9 mouse cellular contexts compared by ENCODE assay signal in genomic region chrX:134746459-134746858, GRCm38 (mm10). TPM values are rescaled to one million over a fixed set of nuclear protein-coding genes. Genes with fewer than 3 reads are reported as not detected.
DNase-seq lines count a peak whose midpoint lies in the region; ATAC-seq and TF ChIP-seq lines count a peak whose summit lies in the region.
"Had no signal": no experiment of that assay in that cellular context is flagged by ENCODE, and none has a peak within 500 bp of the region (broad histone marks: within the 10 kb centered on the region; RNA-seq: fewer than 3 reads in every experiment).

No protein-coding gene starts in this region.

- 32% methylated on average over 5 of the region's 5 CpGs for WGBS in kidney, embryonic 16.5 days
- WGBS in small intestine, adult 2 months = 26% methylated on average over 5 of the region's 5 CpGs

- H3K27ac ChIP-seq in embryonic fibroblast, embryonic 13.5 days (ENCODE audit: insufficient read depth, low read length) = no peak overlapping the region
- H3K27ac ChIP-seq in kidney, embryonic 16.5 days (ENCODE audit: low read length) = no peak overlapping the region
- H3K27ac ChIP-seq in small intestine, adult 2 months (ENCODE audit: insufficient read depth, low read depth, low read length) = no peak overlapping the region
- H3K27ac ChIP-seq: midbrain, embryonic 12.5 days had no signal

- no peak for TF ChIP-seq POLR2A in embryonic fibroblast, embryonic 13.5 days (IDR thresholded peaks at IDR 0.05; ENCODE audit: low read depth, low read length)
- no peak for TF ChIP-seq POLR2A in small intestine, adult 2 months (IDR thresholded peaks at IDR 0.05; ENCODE audit: low read depth, low read length)

- no peaks in the 10 kb centered on the region for H3K36me3 ChIP-seq in kidney, embryonic 16.5 days (ENCODE audit: insufficient read depth, low read length)
- H3K36me3 ChIP-seq in small intestine, adult 2 months (ENCODE audit: control insufficient read depth, insufficient read depth, low read length) = no peaks in the 10 kb centered on the region
- H3K36me3 ChIP-seq: midbrain, embryonic 12.5 days had no signal

- no peak overlapping the region for H3K9ac ChIP-seq in kidney, embryonic 16.5 days (replicated peaks; ENCODE audit: low read length)
- H3K9ac ChIP-seq: midbrain, embryonic 12.5 days had no signal

- DNase-seq in adrenal gland, adult (ENCODE audit: inconsistent age in 2 of 2, low spot score in 1 of 2) = peak; percentile 28 to 71
- DNase-seq in adrenal gland, postnatal 4 days (ENCODE audit: low spot score in 2 of 2) = no peak
- DNase-seq in 3134 (ENCODE audit: extremely low read depth, insufficient read length, low spot score) = peak; percentile 14
- peak; percentile 46 for DNase-seq in adrenal gland, postnatal 14 days
- peak; percentile 48 for DNase-seq in lung, postnatal 10 days

- no peaks in the 10 kb centered on the region for H3K9me3 ChIP-seq in kidney, embryonic 16.5 days (ENCODE audit: low read length)
- H3K9me3 ChIP-seq: midbrain, embryonic 12.5 days had no signal

- peak; percentile 19; the same call in 1 of the 2 replicates for ATAC-seq in kidney, embryonic 16.5 days (ENCODE audit: low FRiP score, low TSS enrichment)

- H3K4me2 ChIP-seq in kidney, embryonic 16.5 days (replicated peaks; ENCODE audit: low read depth, low read length) = no peak overlapping the region
- H3K4me2 ChIP-seq: midbrain, embryonic 12.5 days had no signal

- H3K4me3 ChIP-seq in embryonic fibroblast, embryonic 13.5 days (ENCODE audit: insufficient read depth, low read length) = no peak overlapping the region
- no peak overlapping the region for H3K4me3 ChIP-seq in kidney, embryonic 16.5 days (ENCODE audit: low read length)
- H3K4me3 ChIP-seq in small intestine, adult 2 months (ENCODE audit: low read depth, low read length) = no peak overlapping the region
- H3K4me3 ChIP-seq: midbrain, embryonic 12.5 days had no signal

- peaks cover 16% of the 10 kb centered on the region; the same call in 1 of the 2 replicates for H3K27me3 ChIP-seq in kidney, embryonic 16.5 days (ENCODE audit: insufficient read depth, low read length)
- H3K27me3 ChIP-seq in small intestine, adult 2 months (ENCODE audit: control insufficient read depth, insufficient read depth, low read length) = no peaks in the 10 kb centered on the region

- no peaks in the 10 kb centered on the region for H3K4me1 ChIP-seq in embryonic fibroblast, embryonic 13.5 days (ENCODE audit: control insufficient read depth, insufficient read depth, low read length)
- no peaks in the 10 kb centered on the region for H3K4me1 ChIP-seq in kidney, embryonic 16.5 days (ENCODE audit: insufficient read depth, low read length)
- no peaks in the 10 kb centered on the region for H3K4me1 ChIP-seq in small intestine, adult 2 months (ENCODE audit: control insufficient read depth, insufficient read depth, insufficient read length, low read length)
- H3K4me1 ChIP-seq: midbrain, embryonic 12.5 days had no signal

- peak; percentile 63; the same call in 1 of the 2 replicates for TF ChIP-seq CTCF in embryonic fibroblast, embryonic 13.5 days (IDR thresholded peaks at IDR 0.05; ENCODE audit: borderline replicate concordance, insufficient read depth, low read length)
- TF ChIP-seq CTCF in small intestine, adult 2 months (IDR thresholded peaks at IDR 0.05; ENCODE audit: extremely low read depth, insufficient read length, insufficient replicate concordance, low read depth, low read length) = peak; percentile 41; the same call in 1 of the 2 replicates

RNA-seq across cellular contexts. Expression of gene Armcx6, which starts 4.8 kb away (rescaled TPM):
- 10 to 100 TPM; 17.1 to 23.4 TPM for total RNA-seq in adrenal gland, postnatal 4 days (2021)
- 7.3 and 11.3 TPM in 2 replicates for total RNA-seq in adrenal gland, postnatal 14 days (2021)
- polyA plus RNA-seq in embryonic fibroblast, embryonic 13.5 days (2011; ENCODE audit: insufficient read length, low read depth, missing spikeins) = 13.6 and 21.7 TPM in 2 replicates
- polyA plus RNA-seq in kidney, embryonic 16.5 days (2015; fragmentation: Nextera tagmentation; extraction: Ambion mirVana) = 22.0 and 22.6 TPM in 2 replicates
- 0.24 and 0.36 TPM in 2 replicates for polyA plus RNA-seq in small intestine, adult 2 months (2012; rRNA removed)

RNA-seq across cellular contexts. Expression of gene Armcx3, which starts 9.9 kb away (rescaled TPM):
- 10 to 100 TPM; 48.2 to 48.9 TPM for total RNA-seq in adrenal gland, postnatal 4 days (2021)
- total RNA-seq in adrenal gland, postnatal 14 days (2021) = 37.9 and 40.6 TPM in 2 replicates
- polyA plus RNA-seq in embryonic fibroblast, embryonic 13.5 days (2011; ENCODE audit: insufficient read length, low read depth, missing spikeins) = 71.6 and 81.0 TPM in 2 replicates
- polyA plus RNA-seq in kidney, embryonic 16.5 days (2015; fragmentation: Nextera tagmentation; extraction: Ambion mirVana) = 66.0 and 70.6 TPM in 2 replicates
- 0.42 TPM in 2 replicates for polyA plus RNA-seq in small intestine, adult 2 months (2012; rRNA removed)

RNA-seq across cellular contexts. Expression of gene Armcx1, which starts 28.7 kb away (rescaled TPM):
- 10 to 100 TPM; 32.7 to 36.5 TPM for total RNA-seq in adrenal gland, postnatal 4 days (2021)
- 18.6 and 19.3 TPM in 2 replicates for total RNA-seq in adrenal gland, postnatal 14 days (2021)
- 34.1 and 39.4 TPM in 2 replicates for polyA plus RNA-seq in embryonic fibroblast, embryonic 13.5 days (2011; ENCODE audit: insufficient read length, low read depth, missing spikeins)
- 53.4 and 59.0 TPM in 2 replicates for polyA plus RNA-seq in kidney, embryonic 16.5 days (2015; fragmentation: Nextera tagmentation; extraction: Ambion mirVana)
- 0.18 and 0.44 TPM in 2 replicates for polyA plus RNA-seq in small intestine, adult 2 months (2012; rRNA removed)

Comparison
In these comparisons a context has a peak if more than half of its experiments do, and no peak if none do; other contexts are left out.
1. DNase-seq: peak in adrenal gland, adult (2 of 2), 3134 (single experiment), adrenal gland, postnatal 14 days (single experiment) and lung, postnatal 10 days (single experiment); none in adrenal gland, postnatal 4 days (0 of 2).
2. RNA of gene Armcx6, which starts 4.8 kb away (polyA plus RNA-seq): 22.0 to 22.6 TPM in kidney, embryonic 16.5 days and 13.6 to 21.7 TPM in embryonic fibroblast, embryonic 13.5 days; 0.24 to 0.36 TPM in small intestine, adult 2 months; every median in the first group is over 10 times any median in the second.
3. RNA of gene Armcx3, which starts 9.9 kb away (polyA plus RNA-seq): 71.6 to 81.0 TPM in embryonic fibroblast, embryonic 13.5 days and 66.0 to 70.6 TPM in kidney, embryonic 16.5 days; 0.42 TPM in small intestine, adult 2 months; every median in the first group is over 10 times any median in the second.
4. RNA of gene Armcx1, which starts 28.7 kb away (polyA plus RNA-seq): 53.4 to 59.0 TPM in kidney, embryonic 16.5 days and 34.1 to 39.4 TPM in embryonic fibroblast, embryonic 13.5 days; 0.18 to 0.44 TPM in small intestine, adult 2 months; every median in the first group is over 10 times any median in the second.